Mouse (Mus musculus) left cerebral cortex, adult 8-10 months (tissue): ENCODE measurements around the gene Nudt3. TPM values are rescaled to one million over a fixed set of nuclear protein-coding genes. Genes with fewer than 3 reads are reported as not detected.

Experiments used
- DNase-seq, 2 experiments: peaks; one replicate each; pipeline ENCODE4 v3.0.0; 2022; ENCODE audit warnings: low spot score in 2 of 2
- total RNA-seq, 4 experiments: library from RNA; stranded (reverse); gene quantifications; 2 replicates each; pipeline ENCODE4 v1.2.4; 2022

Nudt3 gene
- total RNA-seq, 4 experiments from 2014 or later: 583 to 634 (median 585) TPM

DNA sequence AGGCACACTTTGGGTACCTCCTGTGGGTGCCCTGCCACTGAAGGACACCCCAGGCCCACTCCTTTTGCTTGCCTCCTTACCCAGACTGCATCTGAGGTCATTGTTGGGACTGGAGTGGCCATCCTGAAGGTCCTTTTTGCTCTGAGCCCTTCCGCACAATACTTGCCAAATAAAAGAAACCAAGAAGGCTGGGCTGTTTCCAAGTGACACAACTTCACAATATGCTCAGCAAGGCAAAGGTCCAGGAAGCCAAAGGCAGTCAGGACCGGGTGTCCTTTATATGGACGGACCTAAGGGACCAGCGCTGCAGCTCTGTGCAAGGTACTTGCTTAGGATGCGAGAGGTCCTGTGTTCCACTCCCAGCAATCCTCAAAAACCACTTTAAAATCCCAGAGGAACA is 55.1 kb downstream of the Nudt3 start:
- no peak for DNase-seq

DNA sequence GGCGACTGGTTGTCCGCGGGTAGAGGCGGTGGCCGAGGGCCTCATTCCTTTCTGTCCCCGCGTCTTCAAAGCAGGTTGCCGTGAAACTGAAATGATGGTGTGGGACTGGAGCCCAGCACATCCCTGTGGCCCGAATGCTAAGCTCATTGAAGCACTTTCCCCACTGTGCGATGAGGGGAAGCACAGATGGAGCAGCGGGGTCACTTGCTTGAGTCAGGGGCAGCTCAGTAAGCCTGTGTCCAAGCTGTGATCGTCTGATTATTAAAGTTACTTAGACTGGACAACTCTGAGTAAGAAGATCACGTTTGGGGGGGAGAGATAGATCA is 57.4 kb downstream of the Nudt3 start:
- DNase-seq: no peak

DNA sequence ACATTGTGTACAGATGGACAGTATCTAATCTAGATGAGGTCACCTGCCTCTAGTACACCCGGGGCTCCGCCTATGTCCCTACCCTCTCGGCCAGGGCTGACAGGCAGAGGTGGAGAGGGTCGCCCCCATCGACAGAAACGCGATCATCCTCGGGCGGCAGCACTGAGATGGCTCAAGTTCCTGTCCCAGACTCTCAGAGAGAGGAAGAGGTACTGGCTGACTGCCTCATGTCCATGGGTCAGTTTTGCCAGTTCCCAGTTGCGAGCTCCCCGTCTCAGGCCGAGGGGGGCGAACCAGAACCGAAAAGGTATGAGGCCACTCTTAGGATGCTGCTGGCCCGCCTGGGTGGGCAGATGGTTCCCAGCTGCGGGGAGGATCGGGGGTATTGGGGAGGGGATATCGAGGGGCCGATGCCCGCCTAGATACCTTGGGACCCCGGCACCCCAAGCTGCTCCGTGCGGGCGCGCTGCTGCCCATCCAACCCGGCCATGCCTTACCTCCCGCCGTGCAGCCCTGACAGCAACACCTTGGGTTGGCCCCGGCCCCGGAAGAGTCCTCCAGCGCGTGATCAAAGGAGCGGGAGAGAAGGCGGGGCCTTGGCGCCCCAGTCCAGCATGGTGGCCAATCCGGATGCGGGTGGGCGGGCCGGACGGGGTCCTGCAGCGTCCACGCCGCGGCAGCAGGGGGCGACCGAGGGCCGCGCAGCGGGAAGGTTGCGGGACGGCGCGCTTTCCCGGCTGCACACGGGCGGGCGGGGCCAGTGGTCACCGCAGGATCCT is 57.9 kb downstream of the Nudt3 start, which contains the start of gene AI413582:
Gene AI413582, minus strand, starts transcription at position 594 of the 779 bp plus-strand sequence.
- peak; percentile 88 to 93 for DNase-seq

DNA sequence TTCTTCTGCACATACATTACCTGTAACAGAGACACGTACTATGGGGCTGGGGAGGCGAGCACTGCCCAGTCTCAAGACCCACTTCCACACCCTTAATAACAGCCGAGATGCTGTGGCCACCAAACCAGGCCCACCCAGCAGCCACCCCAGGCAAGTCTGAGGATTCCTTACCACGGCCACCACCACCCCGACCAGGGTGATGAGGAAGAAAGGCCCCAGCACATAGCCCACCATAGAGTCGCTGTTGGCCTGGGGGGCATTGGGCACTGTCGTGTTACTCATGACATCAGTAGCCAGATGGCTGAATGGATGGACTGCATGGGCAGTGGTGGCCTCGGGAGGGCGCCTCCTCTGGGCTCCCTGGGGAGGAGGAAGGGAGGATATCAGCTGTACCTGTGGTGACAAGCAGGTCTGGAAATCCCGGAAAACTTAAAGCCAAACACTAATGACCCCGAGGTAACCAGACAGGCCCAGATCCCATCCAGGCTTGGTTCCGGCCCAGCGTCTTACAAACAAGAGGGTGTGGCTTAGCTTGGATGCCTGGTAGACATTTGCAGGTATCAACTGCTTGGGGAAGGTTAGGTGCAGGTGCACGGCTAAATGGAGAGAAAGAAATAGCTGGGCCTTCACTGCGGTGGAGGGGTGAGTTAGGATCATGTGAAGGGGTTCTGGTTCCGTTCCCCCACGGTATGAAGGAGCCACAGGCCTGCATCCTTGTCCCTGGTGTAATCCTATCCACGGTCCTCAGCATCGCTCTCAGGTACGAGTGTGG is 58.7 kb downstream of the Nudt3 start:
- no peak for DNase-seq

DNA sequence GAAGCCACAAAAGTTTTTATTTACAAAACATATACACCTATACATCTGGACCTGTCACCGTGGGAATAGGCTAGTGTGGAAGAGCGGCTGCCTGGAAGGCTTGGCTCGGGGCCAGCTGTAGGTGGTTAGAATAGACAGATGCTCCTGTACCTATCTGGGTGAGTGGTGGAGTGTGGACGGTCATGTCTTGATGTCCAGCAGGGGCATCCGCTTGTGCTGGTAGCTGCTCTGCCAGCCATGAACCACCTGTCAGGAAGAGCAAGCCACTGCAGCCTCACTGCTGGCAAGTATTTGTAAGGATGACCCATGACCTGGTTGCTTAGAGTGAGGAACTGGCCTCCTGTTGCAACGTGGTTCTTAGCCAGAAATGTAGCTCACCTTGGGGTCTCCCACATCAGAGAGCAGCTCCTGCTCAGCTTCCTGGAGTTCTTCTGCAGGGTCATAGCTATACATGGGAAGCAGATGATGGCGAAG is 59.5 kb downstream of the Nudt3 start:
- DNase-seq: no peak

DNA sequence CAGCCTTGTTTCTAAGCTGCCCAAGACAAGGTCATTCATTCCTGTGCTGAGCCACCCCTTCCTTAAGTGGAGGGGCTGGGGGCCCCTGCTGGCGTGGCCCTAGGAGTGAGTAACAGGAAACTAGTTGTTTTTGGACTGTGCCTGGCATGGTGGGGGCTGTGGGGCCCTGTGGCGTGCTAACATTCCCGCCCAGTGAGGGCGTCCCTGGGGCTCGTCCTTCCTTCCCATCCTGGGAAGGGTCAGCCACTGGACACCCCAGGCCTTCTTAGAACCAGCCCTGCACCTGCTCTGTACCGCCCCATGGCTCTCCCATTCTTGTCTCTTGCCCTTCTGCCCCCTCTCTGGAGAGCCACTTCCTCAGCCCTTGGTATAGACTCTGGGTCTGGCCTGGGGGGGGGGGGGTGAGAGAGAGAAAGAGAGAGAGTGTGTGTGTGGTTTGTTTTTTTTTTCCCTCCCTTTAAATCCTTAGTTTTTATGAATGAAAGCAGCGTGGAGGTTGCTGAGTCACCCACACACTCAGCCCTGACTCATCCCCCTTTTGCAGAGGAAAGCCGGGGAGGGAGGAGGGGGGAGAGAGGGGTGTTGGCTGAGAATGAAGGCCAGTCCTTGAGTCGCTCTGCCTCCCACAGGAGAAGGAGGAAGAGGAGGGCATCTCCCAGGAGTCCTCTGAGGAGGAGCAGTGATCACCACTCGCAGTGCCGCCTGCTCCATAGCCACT is 61.3 kb downstream of the Nudt3 start:
- peak in 1 of 2 experiments; percentile 82 for DNase-seq

DNA sequence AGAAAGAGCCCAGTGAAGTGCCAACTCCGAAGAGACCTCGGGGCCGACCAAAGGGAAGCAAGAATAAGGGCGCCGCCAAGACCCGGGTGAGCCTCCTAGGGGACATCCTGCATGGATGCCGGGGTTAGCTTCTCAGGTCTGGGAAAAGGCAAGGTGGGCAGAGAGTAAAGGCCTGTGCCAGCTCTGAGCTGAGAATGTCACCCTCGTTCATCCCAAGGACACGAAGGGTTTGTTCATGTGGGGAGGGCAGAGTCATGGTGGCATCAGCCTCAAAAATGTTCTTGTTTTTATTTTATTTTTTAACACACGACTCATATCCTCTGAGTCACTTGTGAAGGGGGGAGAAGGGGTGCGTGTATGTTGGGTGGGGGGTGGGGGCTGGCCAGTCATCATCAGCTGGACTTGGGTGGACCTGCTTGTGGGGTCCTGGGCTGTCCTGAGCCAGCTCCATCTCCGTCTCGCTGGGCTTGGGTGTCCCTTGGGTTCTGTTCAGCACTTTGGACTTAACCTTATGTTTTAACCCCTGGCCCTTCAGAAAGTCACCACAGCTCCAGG is 62.3 kb downstream of the Nudt3 start:
- DNase-seq: no peak

DNA sequence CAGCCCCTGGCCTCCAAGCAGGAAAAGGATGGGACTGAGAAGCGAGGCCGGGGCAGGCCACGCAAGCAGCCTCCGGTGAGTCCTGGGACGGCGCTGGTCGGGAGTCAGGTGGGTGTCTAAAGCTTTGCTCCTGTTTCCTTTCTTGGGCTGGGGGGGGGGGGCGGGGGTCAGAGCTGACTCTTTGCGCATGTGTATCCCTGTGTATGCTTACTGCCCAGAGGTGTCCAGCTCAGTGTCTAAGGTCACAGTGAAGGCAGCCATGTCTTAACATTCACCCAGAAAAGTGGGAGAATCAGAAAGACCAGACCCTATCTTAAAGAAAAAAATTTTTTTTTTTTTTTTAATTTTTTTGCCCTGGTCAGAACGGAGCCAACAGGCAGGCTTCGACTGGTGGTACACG is 63.7 kb downstream of the Nudt3 start:
- DNase-seq: no peak

DNA sequence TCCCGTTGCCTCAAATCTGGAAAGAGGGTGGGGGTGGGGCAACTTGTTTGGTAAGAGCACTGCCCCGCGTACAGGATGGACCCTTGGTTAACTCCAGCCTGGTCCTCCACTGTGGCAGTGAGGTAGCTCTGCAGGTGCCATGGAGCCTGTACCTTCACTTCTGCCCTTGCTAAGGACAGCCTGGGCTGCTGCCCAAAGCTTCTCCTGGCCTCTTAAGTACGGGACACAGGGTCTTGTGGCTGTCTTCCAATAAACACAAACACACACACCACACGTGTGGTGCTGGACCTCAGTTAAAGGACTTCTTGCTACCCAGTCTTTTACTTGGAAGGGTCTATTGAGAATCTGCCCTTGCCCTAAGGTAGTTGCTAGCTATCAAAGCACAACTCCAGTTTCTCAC is 64.5 kb downstream of the Nudt3 start:
- DNase-seq: no peak

DNA sequence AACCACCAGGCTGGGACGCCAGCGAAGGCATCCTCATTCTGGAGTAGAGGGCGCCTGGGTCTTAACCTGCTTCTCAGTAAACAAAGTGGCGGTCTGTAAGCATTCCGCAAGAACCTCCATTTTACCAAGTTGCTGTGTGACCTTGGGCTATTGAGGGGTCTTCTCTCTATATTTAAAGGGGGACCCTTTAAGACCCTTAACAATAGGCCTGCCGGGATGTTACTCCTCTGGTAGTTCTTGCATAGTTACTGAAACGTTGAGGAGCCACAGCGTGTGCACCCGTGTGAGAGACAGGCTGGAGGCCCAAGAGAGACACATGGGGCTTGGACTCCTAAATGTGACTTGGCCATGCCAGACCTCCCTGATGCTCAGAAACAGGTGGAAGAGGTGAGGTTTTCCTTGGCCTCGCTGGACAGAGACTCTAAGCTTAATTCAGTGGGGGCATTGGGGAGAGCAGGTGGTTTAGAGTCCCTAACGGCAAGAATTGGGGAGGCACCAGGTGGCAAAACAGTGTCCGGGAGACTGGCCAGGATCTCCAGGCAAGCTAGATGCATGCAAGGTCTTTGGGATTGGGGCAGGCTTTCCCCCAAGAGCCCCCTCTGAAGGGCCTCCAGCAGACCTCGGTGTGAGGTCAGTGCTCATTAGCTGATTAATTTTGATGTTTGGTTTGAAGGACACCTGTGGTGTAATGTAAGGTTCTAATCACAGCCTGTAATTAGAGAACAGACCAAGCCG is 65.2 kb downstream of the Nudt3 start:
- no peak for DNase-seq

DNA sequence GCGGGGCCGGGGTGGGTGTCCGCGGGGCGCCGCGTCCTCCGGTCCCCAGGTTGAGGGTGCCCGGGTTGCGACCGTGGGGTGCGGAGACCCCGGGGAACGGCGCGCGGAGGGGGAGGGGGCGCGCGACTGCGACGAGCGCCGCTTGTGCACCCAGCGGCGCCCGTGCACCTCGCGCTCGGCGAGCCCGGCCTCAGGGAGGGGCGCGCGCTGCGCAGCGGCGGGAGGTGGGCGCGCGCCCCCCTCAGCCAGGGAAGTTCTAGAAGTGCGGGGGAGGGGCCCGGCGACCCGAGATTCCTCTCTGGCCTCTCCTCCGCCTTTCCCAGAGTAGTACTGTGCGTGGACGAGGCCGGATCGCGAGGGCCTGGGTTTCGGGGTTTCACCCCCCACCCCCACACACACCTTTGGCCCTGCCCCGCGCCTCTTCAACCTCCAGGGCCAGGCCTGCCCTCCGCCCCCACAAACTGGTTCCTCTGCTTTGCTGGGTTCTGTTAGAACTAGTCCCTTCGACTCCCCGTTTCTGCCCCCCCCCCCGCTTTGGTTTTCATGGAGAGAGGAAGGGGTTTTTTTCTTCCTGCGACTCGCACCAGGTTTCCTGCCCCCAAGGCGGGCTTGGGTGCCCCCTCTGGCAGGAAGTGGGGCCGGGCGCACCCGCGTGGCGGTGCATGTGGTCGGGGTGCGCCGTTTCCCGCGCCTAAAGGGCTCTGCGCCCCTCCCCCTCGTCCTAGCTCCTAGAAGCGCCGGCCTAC is 65.9 kb downstream of the Nudt3 start:
- no peak for DNase-seq

DNA sequence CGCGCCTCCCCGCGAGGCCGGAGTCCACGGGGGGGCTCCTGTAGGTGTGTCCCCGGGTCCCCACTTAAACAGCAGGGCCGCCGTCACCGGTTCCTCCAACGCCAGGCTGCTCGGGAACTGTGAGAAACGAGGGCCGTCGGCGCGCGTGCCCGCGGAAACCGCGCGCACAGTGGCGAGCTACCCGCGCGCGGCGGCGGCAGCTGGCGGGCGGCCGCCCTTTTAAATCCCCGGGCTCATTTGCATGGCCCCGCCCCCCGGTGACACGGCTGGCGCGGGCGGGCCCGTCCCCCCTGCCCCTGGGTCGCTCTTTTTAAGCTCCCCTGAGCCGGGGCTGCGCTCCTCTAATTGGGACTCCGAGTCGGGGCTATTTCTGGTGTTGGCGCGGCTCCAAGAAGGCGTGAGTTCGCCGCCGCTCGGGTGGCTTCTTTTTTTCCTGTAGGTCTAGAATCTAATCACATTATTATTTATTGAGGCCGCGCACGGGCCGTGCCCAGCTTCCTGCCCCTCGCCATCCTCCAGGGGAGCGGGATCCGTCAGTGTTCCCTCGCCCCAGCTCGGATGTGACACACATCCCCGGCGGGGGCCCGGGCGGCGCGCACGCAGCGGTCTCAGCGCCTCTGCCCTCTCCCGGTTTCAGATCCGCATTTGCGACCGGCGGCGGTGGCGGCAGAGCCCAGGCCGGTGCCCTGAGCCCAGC is 66.8 kb downstream of the Nudt3 start, which contains the start of gene Hmga1:
Gene Hmga1, plus strand, starts transcription at position 183 of the 697 bp plus-strand sequence.
- DNase-seq: peak; percentile 69 to 72

DNA sequence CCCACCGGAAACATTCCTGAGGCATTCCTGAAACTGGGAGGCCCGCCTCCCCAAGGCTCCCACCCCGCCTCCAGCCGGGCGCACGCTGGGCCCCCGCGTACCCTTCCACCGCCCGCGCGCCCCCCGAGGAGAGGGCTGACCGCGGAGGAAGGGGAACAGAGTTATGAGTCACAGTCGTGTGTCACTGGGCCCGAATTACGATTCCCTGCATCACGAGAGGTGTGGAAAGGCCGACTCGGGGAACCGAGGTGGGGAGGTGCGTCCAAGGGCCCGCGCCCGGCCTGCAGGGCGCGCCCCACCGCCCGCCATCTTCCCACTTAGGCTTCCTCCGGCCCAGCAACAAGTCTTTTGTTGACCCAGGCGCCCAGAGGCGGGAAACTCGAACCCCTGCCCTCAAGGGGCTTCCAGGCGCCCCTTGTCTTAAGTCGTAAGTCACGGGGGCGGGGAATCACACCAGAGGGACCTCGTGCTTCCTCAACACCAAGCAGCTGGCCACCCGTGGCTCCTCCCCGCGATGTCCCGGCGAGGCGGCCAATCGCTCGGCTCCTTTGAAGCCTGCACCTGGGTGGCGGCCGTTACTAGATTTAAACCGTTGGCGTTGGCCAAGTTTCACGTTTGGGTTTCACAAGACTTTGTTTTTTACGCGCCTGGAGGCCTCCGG is 67.7 kb downstream of the Nudt3 start:
- no peak for DNase-seq

DNA sequence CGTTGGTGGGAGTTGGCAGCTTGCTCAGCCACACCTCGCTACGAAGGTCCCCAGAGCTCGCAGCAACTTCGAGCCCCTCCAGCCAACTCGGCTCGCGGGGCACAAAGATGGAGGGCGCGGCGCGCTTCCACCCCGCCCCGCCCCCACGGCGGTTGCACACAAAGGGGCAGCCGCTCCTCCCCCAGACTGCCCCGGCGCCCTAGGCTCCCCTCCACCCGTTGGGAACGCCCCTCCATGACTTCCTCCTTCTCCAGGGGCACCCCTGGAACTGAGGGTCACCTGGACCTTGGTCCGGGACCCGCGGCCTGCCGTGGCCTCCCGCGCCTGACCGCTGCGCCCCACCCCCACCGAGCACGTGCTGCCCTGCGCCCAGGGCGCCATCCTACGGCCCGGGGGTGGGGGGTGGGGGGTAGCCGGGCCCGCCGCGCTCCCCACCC is 68.2 kb downstream of the Nudt3 start:
- DNase-seq: no peak

DNA sequence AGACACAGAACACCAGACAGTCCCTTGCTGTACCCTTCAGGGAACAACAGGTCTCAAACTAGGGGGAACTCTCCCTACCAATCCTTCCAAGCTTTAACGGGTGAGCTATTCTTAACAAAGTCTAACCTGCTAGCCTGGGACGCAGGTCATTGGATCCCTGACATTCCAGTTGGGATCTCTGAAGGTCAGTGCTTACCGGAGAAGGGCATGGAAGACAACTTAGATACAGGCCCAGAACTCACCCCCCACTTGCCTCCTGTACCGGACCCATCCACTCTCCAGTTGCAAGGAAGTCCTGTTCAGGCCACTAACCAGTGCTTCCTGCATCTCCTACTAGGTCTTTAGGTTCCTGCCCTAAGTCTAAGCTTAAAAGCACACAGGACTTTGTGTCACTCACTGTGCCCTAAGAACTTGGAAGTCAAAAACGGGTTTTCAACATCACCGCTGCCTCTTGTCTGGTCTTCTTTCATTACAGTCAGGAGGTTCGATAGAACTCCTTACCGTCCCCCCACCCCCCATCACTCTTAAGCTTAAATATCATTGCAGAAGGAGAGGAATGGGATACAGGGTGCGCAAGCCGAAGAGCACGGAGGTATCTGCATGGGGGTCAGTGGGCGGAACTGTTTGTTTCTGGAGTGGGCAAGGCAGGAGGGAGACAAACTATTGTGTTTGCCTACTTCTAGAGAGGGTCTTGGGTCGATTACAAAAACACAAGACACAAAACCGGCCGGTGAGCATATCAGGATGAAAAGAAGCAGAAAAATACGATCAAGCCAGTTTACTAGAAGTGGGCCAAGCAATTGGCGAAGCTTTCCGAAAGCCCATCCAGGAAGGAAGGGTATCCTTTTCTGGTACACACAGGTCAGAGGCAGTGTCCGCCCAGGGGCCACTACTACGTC is 69.0 kb downstream of the Nudt3 start:
- no peak for DNase-seq

DNA sequence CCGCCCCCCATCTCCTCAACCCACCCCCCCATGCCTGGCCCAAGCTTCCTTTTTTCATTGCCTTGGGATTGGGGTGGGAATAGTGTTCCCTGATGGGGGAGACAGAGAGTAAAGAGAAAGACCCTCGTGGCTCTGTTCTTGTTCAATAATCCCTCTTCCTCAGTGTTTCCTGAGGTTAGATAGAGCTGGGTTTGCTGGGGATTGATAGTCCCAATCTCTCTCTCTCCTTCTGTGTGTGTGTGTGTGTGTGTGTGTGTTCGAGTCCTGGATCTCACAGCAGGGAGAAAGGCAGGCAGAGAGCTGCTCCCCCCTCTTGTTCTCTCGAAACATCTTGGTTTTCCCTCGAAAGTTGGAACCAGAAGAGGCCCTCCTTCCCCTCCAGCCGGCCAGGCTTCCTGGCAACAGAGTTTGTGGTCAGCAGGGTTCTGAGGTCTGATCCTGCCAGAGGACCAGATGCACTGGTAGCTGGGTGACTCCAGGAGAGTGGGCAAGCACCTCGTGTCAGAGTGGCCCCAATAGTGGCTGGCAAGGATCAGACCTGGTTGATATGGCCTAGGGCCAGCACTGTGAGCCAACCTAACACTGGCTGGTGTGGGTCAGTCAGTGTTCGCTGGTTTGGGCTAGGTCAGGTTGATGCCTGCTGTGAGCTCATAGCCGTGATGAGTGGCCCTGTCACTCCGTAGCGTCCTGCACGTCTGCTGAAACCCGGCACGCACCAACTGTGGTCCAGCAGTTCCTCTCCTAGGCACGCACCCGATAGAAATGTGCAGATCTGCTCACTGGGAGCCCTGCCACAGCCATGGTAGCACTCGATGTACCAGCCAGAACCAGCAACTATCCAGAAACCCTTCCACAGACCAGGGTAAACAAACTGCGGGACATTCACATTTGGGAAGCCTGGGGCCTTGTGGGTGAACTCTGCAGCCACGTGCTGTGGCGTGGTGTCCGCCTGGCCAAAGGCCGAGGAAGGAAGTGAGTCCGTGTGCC is 70.8 kb downstream of the Nudt3 start:
- DNase-seq: no peak
